Mouse (Mus musculus) E14TG2a.4 (cell line): ENCODE data around the gene 1700029P11Rik.
A peak's percentile ranks its signal among the peaks of the same experiment; 100 is the strongest.

Source experiments
- H3K27me3 ChIP-seq: 2 replicates; pipeline ENCODE4 v1.6.1; 2014; ENCODE audit warnings: low read length, control low read depth; ENCODE audit not compliant: insufficient read depth
- H3K36me3 ChIP-seq: 2 replicates; pipeline ENCODE4 v1.6.1; 2014; ENCODE audit warnings: low read length, control low read depth; ENCODE audit not compliant: insufficient read depth
- H3K4me1 ChIP-seq: replicated peaks from 2 replicates; pipeline ENCODE4 v1.6.1; 2014; ENCODE audit warnings: low read depth, low read length, control low read depth
- H3K4me3 ChIP-seq: replicated peaks from 2 replicates; pipeline ENCODE4 v1.5.1; 2014; ENCODE audit warnings: mild to moderate bottlenecking, low read length
- H3K9me3 ChIP-seq: 2 replicates; pipeline ENCODE4 v1.6.1; 2014; ENCODE audit warnings: low read length, control low read depth
- CTCF ChIP-seq: conservative IDR thresholded peaks from 2 replicates; pipeline ENCODE4 v1.5.1; 2014; ENCODE audit warnings: low read length
- NANOG ChIP-seq: IDR thresholded peaks from 2 replicates; pipeline ENCODE4 v1.6.1; 2014; ENCODE audit warnings: borderline replicate concordance, low read length, mixed read lengths
- POU5F1 ChIP-seq: IDR thresholded peaks from 2 replicates; pipeline ENCODE4 v1.6.1; 2014; ENCODE audit warnings: low read length, borderline replicate concordance

Gene 1700029P11Rik

GRCm38 (mm10) chr15:81939774-81940173, 40.6 kb upstream of the 1700029P11Rik start:
- Histone ChIP-seq H3K36me3 (no peaks in the 10 kb centered on the region), H3K4me1 (peaks cover 46% of the 10 kb centered on the region), H3K9me3 (no peaks in the 10 kb centered on the region), H3K27me3 (peaks cover 22% of the 10 kb centered on the region), H3K4me3 (no peak overlapping the region)
- no peak for TF ChIP-seq NANOG
- no peak for TF ChIP-seq POU5F1
- TF ChIP-seq CTCF = no peak

GRCm38 (mm10) chr15:81940219-81940618, 40.1 kb upstream of the 1700029P11Rik start:
- H3K36me3 ChIP-seq = no peaks in the 10 kb centered on the region
- H3K4me1 ChIP-seq = peaks cover 46% of the 10 kb centered on the region
- no peaks in the 10 kb centered on the region for H3K9me3 ChIP-seq
- peaks cover 22% of the 10 kb centered on the region for H3K27me3 ChIP-seq
- TF ChIP-seq CTCF = no peak
- no peak for TF ChIP-seq POU5F1
- no peak overlapping the region for H3K4me3 ChIP-seq

DNA sequence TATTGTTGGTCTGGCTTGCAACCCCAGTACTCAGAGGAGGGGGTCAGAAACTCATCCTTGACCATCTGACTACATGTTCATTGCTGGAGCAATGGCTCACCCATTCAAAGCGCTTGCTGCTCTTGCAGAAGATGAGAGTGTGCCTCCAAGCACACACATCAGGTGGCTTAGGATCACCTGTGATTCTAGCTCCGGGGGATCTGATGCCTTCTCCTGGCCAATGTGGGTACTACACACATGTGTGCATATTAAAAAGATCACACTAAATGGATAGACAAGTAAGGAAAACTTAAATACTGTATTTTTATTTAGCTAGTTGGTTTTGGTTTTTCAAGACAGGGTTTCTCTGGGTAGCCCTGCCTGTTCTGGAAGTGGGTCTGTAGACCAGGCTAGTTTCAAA, 39.3 kb upstream of the 1700029P11Rik start:
- Histone ChIP-seq H3K4me1 (peaks cover 48% of the 10 kb centered on the region), H3K9me3 (no peaks in the 10 kb centered on the region), H3K4me3 (no peak overlapping the region), H3K36me3 (no peaks in the 10 kb centered on the region), H3K27me3 (peaks cover 22% of the 10 kb centered on the region)
- no peak for TF ChIP-seq POU5F1
- TF ChIP-seq CTCF = peak; percentile 81

GRCm38 (mm10) chr15:81943176-81943749, 37.1 kb upstream of the 1700029P11Rik start:
- H3K9me3 ChIP-seq = no peaks in the 10 kb centered on the region
- no peak for TF ChIP-seq CTCF
- no peak for TF ChIP-seq NANOG
- no peak for TF ChIP-seq POU5F1
- no peaks in the 10 kb centered on the region for H3K36me3 ChIP-seq
- H3K4me1 ChIP-seq = peaks cover 34% of the 10 kb centered on the region
- peaks cover 2% of the 10 kb centered on the region; the same call in 1 of the 2 replicates for H3K27me3 ChIP-seq
- H3K4me3 ChIP-seq = no peak overlapping the region

- TF ChIP-seq POU5F1 = no peak
- TF ChIP-seq CTCF = no peak
- no peak for TF ChIP-seq NANOG
- H3K36me3 ChIP-seq = peaks cover 45% of the 10 kb centered on the region
- H3K27me3 ChIP-seq = no peaks in the 10 kb centered on the region; the same call in 1 of the 2 replicates
- no peaks in the 10 kb centered on the region for H3K9me3 ChIP-seq
- H3K4me1 ChIP-seq = peaks cover 42% of the 10 kb centered on the region
- H3K4me3 ChIP-seq = no peak overlapping the region
Observed at GRCm38 (mm10) chr15:81949076-81949475, 31.3 kb upstream of the 1700029P11Rik start.

- no peaks in the 10 kb centered on the region; the same call in 1 of the 2 replicates for H3K27me3 ChIP-seq
- H3K36me3 ChIP-seq = peaks cover 50% of the 10 kb centered on the region
- H3K9me3 ChIP-seq = no peaks in the 10 kb centered on the region
- H3K4me3 ChIP-seq = no peak overlapping the region
- peaks cover 47% of the 10 kb centered on the region for H3K4me1 ChIP-seq
- TF ChIP-seq NANOG (no peak), POU5F1 (no peak), CTCF (no peak)
Observed at GRCm38 (mm10) chr15:81949476-81950131, 30.7 kb upstream of the 1700029P11Rik start.

DNA sequence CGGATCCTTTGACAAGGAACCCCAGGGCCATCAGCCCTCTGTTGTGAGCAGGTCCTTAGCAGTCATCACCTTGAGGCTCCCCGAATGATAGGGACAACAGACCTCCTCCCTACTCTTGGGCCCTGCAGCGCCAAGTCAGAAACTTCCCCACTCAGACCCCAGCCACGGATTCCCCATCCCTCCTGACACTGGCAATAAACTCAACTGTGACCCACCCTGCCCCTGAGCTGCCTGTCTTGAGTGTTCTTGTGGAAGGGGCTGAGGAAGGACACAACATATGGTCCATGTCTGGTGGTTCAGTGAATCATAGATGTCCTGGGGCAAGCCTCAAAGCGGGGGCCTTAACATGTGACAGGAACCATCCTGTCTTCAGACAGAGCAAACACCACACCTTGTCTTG, 29.6 kb upstream of the 1700029P11Rik start:
- peaks cover 53% of the 10 kb centered on the region for H3K4me1 ChIP-seq
- no peak overlapping the region for H3K4me3 ChIP-seq
- TF ChIP-seq POU5F1 = no peak
- TF ChIP-seq NANOG = no peak
- no peak for TF ChIP-seq CTCF
- no peaks in the 10 kb centered on the region for H3K27me3 ChIP-seq
- peaks cover 61% of the 10 kb centered on the region for H3K36me3 ChIP-seq
- H3K9me3 ChIP-seq = no peaks in the 10 kb centered on the region

GRCm38 (mm10) chr15:81951159-81951558, 29.2 kb upstream of the 1700029P11Rik start:
- no peak for TF ChIP-seq CTCF
- no peak for TF ChIP-seq POU5F1
- no peak for TF ChIP-seq NANOG
- H3K36me3 ChIP-seq = peaks cover 66% of the 10 kb centered on the region
- peaks cover 54% of the 10 kb centered on the region for H3K4me1 ChIP-seq
- no peaks in the 10 kb centered on the region for H3K27me3 ChIP-seq
- H3K9me3 ChIP-seq = no peaks in the 10 kb centered on the region
- H3K4me3 ChIP-seq = no peak overlapping the region

- Histone ChIP-seq H3K27me3 (no peaks in the 10 kb centered on the region), H3K36me3 (peaks cover 77% of the 10 kb centered on the region), H3K4me3 (no peak overlapping the region), H3K4me1 (peaks cover 59% of the 10 kb centered on the region), H3K9me3 (no peaks in the 10 kb centered on the region)
- TF ChIP-seq NANOG (no peak), POU5F1 (no peak), CTCF (no peak)
Observed at GRCm38 (mm10) chr15:81952310-81952709, 28.0 kb upstream of the 1700029P11Rik start.
